Mouse (Mus musculus) kidney, adult 2 months (tissue): ENCODE results near the gene Upf1. TPM values are rescaled to one million over a fixed set of nuclear protein-coding genes. Genes with fewer than 3 reads are reported as not detected.

ENCODE experiments used
- DNase-seq: peaks from one replicate; pipeline ENCODE4 v3.0.0; 2021
- H3K27ac ChIP-seq: fragments of 200-500 bp; 2 replicates; pipeline ENCODE4 v1.5.1; 2012; ENCODE audit warnings: low read depth, low read length, control low read depth, inconsistent platforms; ENCODE audit not compliant: insufficient read depth
- H3K27me3 ChIP-seq: fragments of 200-500 bp; replicated peaks from 2 replicates; pipeline ENCODE4 v1.6.1; 2012; ENCODE audit warnings: mild to moderate bottlenecking, moderate library complexity, low read length, inconsistent platforms; ENCODE audit not compliant: control insufficient read depth, insufficient read depth
- H3K36me3 ChIP-seq: fragments of 200-500 bp; 2 replicates; pipeline ENCODE4 v1.6.1; 2012; ENCODE audit warnings: mild to moderate bottlenecking, moderate library complexity, low read length, inconsistent platforms; ENCODE audit not compliant: control insufficient read depth, insufficient read depth
- H3K4me1 ChIP-seq: fragments of 200-500 bp; 2 replicates; pipeline ENCODE4 v1.6.1; 2011; ENCODE audit warnings: low read length; ENCODE audit not compliant: control insufficient read depth, insufficient read depth
- H3K4me3 ChIP-seq: fragments of 200-500 bp; 2 replicates; pipeline ENCODE4 v1.5.1; 2011; ENCODE audit warnings: mild to moderate bottlenecking, low read depth, low read length, control low read depth; ENCODE audit not compliant: insufficient read depth
- CTCF ChIP-seq: fragments of 200-500 bp; conservative IDR thresholded peaks from 2 replicates; pipeline ENCODE4 v1.5.1; 2011; ENCODE audit warnings: low read depth, mild to moderate bottlenecking, control low read depth, low read length, moderate library complexity, mixed read lengths; ENCODE audit not compliant: insufficient read depth, insufficient read length
- POLR2A ChIP-seq: fragments of 200-500 bp; IDR thresholded peaks from one replicate; pipeline ENCODE4 v1.6.1; 2011; ENCODE audit warnings: low read depth, low read length, control low read depth
- WGBS: fragments of 180-500 bp; shearing (Covaris S2); methylation state at CpG from one replicate; pipeline ENCODE4 v1.1.7; 2018; 5-methylcytosine and 5-hydroxymethylcytosine counted together
- polyA plus RNA-seq: library from polyadenylated mRNA; depleted of rRNA; stranded (reverse); fragments of >200 nt; gene quantifications from 2 replicates; pipeline ENCODE4 v1.2.3, GENCODE M21; 2012

Upf1 gene
- polyA plus RNA-seq, 1 experiment: 27.4 TPM

GRCm38 (mm10) chr8:70373397-70374317 is 20.6 kb upstream of the Upf1 start, which contains the start of gene Comp:
TSS of gene Comp (plus strand) at chr8:70373558.
- Histone ChIP-seq H3K27me3 (peaks cover 7% of the 10 kb centered on the region), H3K4me1 (peaks cover 13% of the 10 kb centered on the region), H3K27ac (no peak within 1 kb of the TSS; the same call in 1 of the 2 replicates), H3K36me3 (no peaks in the 10 kb centered on the region), H3K4me3 (peak within 1 kb of the TSS; percentile 48)
- no peak for DNase-seq
- 15% methylated on average over 47 of the region's 47 CpGs for WGBS
- no peak for TF ChIP-seq POLR2A
- TF ChIP-seq CTCF: no peak

- 21% methylated on average over 6 of the region's 6 CpGs for WGBS
- no peak overlapping the region for H3K4me3 ChIP-seq
- no peaks in the 10 kb centered on the region for H3K36me3 ChIP-seq
- peak overlapping the region; percentile 51; the same call in 1 of the 2 replicates for H3K27ac ChIP-seq
- no peak for TF ChIP-seq POLR2A
- TF ChIP-seq CTCF: no peak
- peaks cover 13% of the 10 kb centered on the region for H3K4me1 ChIP-seq
- peaks cover 7% of the 10 kb centered on the region for H3K27me3 ChIP-seq
- peak; percentile 82 for DNase-seq
Measured at GRCm38 (mm10) chr8:70371951-70372350, 18.9 kb upstream of the Upf1 start.

DNA sequence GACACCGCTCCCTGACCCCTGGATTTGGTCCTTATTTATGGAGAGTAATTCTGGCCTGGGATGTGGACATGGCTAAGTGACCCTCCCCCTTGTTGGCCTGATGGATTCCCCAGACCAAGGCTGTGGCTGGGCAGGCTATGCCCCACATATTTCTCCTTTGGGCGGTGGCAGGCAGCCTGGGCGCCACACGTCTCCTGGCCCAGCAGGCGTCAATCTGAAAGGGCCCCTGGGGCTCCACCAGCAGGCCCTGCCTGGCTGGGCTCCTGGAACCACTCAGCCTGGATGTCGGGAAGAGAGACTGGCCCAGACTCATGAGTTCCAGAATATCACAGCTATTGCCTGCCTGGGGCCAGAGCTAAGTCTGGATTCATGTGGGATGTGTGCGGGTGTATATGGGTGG is 17.4 kb upstream of the Upf1 start:
- H3K36me3 ChIP-seq: no peaks in the 10 kb centered on the region
- TF ChIP-seq POLR2A (no peak), CTCF (no peak)
- H3K27ac ChIP-seq: no peak overlapping the region
- WGBS: 93% methylated on average over 7 of the region's 7 CpGs
- no peak for DNase-seq
- H3K4me1 ChIP-seq: peaks cover 13% of the 10 kb centered on the region
- H3K27me3 ChIP-seq: peaks cover 5% of the 10 kb centered on the region; the same call in 1 of the 2 replicates
- no peak overlapping the region for H3K4me3 ChIP-seq

DNA sequence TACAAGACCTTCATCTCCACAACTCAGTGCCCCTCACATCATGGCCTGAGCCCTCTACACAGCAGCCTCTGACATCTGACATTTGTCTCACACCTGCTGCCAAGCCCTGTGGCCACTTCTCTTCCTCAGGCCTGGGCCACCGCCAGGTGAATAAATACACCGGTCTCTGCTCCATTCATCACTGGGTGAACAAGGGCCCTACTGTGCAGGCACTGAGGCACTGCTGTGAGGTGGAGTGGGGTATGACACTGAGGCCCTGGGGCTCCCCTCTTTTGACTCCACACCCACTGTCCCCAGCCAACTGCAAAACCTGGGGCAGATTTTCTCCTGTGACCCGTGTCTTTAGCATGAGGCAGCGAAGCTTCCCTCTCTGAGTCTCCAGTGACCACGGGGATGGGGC is 13.5 kb upstream of the Upf1 start:
- H3K36me3 ChIP-seq: no peaks in the 10 kb centered on the region
- H3K27me3 ChIP-seq: no peaks in the 10 kb centered on the region
- WGBS: 77% methylated on average over 5 of the region's 5 CpGs
- H3K27ac ChIP-seq: no peak overlapping the region
- H3K4me3 ChIP-seq: no peak overlapping the region
- peaks cover 5% of the 10 kb centered on the region; the same call in 1 of the 2 replicates for H3K4me1 ChIP-seq
- DNase-seq: no peak
- TF ChIP-seq CTCF (no peak), POLR2A (no peak)

DNA sequence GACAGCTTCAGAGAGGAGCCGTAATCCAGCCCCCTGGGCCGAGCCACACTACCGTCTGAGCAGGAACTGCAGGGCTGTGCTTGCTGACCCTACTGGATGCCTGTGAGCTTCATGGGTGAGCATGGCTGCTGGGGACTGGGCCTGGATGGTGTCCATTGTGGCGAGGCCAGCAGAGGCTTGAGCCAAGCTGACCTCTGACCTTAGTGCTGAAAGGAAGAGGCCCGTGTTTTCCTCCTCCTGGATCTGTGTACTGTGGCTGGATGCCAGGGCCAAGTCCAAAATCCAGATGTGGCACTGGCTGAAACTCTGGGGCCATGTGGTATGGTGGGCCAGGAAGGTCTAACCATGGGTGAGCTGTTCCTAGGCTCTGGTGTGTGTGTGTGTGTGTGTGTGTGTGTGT is 11.0 kb upstream of the Upf1 start:
- Histone ChIP-seq H3K36me3 (no peaks in the 10 kb centered on the region), H3K4me1 (peaks cover 4% of the 10 kb centered on the region; the same call in 1 of the 2 replicates), H3K4me3 (no peak overlapping the region), H3K27ac (no peak overlapping the region), H3K27me3 (no peaks in the 10 kb centered on the region)
- TF ChIP-seq POLR2A (no peak), CTCF (no peak)
- DNase-seq: peak; percentile 90
- WGBS: 44% methylated on average over 5 of the region's 5 CpGs

- 81% methylated on average over 10 of the region's 10 CpGs for WGBS
- Histone ChIP-seq H3K4me3 (no peak overlapping the region), H3K27me3 (no peaks in the 10 kb centered on the region), H3K27ac (no peak overlapping the region), H3K36me3 (no peaks in the 10 kb centered on the region), H3K4me1 (peaks cover 4% of the 10 kb centered on the region; the same call in 1 of the 2 replicates)
- no peak for DNase-seq
- no peak for TF ChIP-seq POLR2A
- no peak for TF ChIP-seq CTCF
Measured at GRCm38 (mm10) chr8:70361484-70362032, 8.5 kb upstream of the Upf1 start.

GRCm38 (mm10) chr8:70360769-70361168 is 7.7 kb upstream of the Upf1 start:
- DNase-seq: peak; percentile 42
- no peaks in the 10 kb centered on the region for H3K27me3 ChIP-seq
- 58% methylated on average over 4 of the region's 4 CpGs for WGBS

More at GRCm38 (mm10) chr8:70360769-70361168, 7.7 kb upstream of the Upf1 start:
- no peak overlapping the region for H3K4me3 ChIP-seq
- peak; percentile 32; the same call in 1 of the 2 replicates for TF ChIP-seq CTCF
- no peak for TF ChIP-seq POLR2A
- H3K36me3 ChIP-seq: no peaks in the 10 kb centered on the region
- H3K4me1 ChIP-seq: peaks cover 4% of the 10 kb centered on the region; the same call in 1 of the 2 replicates
- no peak overlapping the region for H3K27ac ChIP-seq
